Mouse (Mus musculus) cortical plate, adult 2 months (tissue): Measurements from ENCODE around the gene Phykpl.
A peak's percentile ranks its signal among the peaks of the same experiment; 100 is the strongest.

ENCODE experiments used
- CTCF ChIP-seq: fragments of 200-500 bp; IDR thresholded peaks from 2 replicates; pipeline ENCODE4 v1.5.1; 2011; ENCODE audit warnings: mild to moderate bottlenecking, control low read depth, low read length; ENCODE audit not compliant: insufficient read depth; ENCODE audit errors: extremely low read depth
- POLR2A ChIP-seq: fragments of 200-500 bp; IDR thresholded peaks from 2 replicates; pipeline ENCODE4 v1.6.1; 2011; ENCODE audit warnings: mild to moderate bottlenecking, low read length, control low read depth; ENCODE audit not compliant: insufficient read depth; ENCODE audit errors: extremely low read depth

DNA sequence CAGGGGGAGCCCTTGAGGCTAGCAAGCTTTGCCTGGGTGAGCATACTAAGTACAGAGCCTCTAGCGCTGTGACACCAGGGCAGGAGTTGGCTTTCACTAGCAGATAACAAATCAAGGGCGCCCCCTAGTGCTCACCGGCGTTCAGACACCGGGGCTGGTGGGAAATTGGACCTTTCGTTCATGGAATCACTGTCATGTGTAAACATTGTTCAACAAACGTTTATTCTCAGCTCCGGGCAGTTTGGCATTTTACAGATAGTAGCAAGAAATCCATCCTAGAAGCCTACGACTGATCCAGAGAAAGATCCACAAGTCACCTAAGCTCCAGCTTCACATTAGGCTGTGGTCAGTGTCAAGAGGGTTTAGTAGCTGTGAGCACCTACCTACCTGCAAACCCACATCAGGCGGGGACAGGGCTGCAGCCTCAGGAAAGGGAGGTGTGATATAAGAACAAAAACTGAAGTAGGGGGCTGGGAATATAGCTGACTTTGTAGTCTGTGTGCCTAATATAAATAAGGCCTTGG, 44.7 kb upstream of the Phykpl start:
- TF ChIP-seq POLR2A: no peak
- TF ChIP-seq CTCF: peak; percentile 93
